Mouse (Mus musculus) kidney, embryonic 15.5 days (tissue): ENCODE measurements around the gene 1700086D15Rik. TPM values are rescaled to one million over a fixed set of nuclear protein-coding genes. Genes with fewer than 3 reads are reported as not detected.

Experiments used
- ATAC-seq: fragments of 200-750 bp; cut with Nextera tagmentation; replicated peaks from 2 replicates; pipeline ENCODE4 v1.8.0; 2017; ENCODE audit warnings: moderate TSS enrichment; ENCODE audit not compliant: low FRiP score
- H3K27ac ChIP-seq: fragments of 300-500 bp; sonication (generic); 2 replicates; pipeline ENCODE4 v1.5.1; 2015; ENCODE audit warnings: mild to moderate bottlenecking, inconsistent platforms
- H3K27me3 ChIP-seq: fragments of 300-500 bp; sonication (generic); 2 replicates; pipeline ENCODE4 v1.6.1; 2015; ENCODE audit warnings: inconsistent platforms
- H3K36me3 ChIP-seq: fragments of 300-500 bp; sonication (generic); 2 replicates; pipeline ENCODE4 v1.6.1; 2015; ENCODE audit warnings: inconsistent platforms
- H3K4me1 ChIP-seq: fragments of 300-500 bp; sonication (generic); 2 replicates; pipeline ENCODE4 v1.6.1; 2015; ENCODE audit warnings: inconsistent platforms
- H3K4me2 ChIP-seq: fragments of 300-500 bp; sonication (generic); 2 replicates; pipeline ENCODE4 v1.6.1; 2015; ENCODE audit warnings: moderate library complexity, mild to moderate bottlenecking, inconsistent platforms
- H3K4me3 ChIP-seq: fragments of 300-500 bp; sonication (generic); replicated peaks from 2 replicates; pipeline ENCODE4 v1.5.1; 2015; ENCODE audit warnings: mild to moderate bottlenecking, inconsistent platforms
- H3K9ac ChIP-seq: fragments of 300-500 bp; sonication (generic); 2 replicates; pipeline ENCODE4 v1.6.1; 2015; ENCODE audit warnings: mild to moderate bottlenecking, inconsistent platforms
- H3K9me3 ChIP-seq: fragments of 300-500 bp; sonication (generic); replicated peaks from 2 replicates; pipeline ENCODE4 v1.6.1; 2016; ENCODE audit warnings: inconsistent platforms
- WGBS: fragments of 180-500 bp; shearing (Covaris S2); methylation state at CpG from one replicate; pipeline ENCODE4 v1.1.7; 2015; ENCODE audit warnings: mixed read lengths; 5-methylcytosine and 5-hydroxymethylcytosine counted together
- polyA plus RNA-seq: library from polyadenylated mRNA; unstranded; fragments of >200 nt; fragmentation: Nextera tagmentation; extraction: Ambion mirVana; gene quantifications from 2 replicates; pipeline ENCODE4 v1.2.1, GENCODE M21; 2015

1700086D15Rik gene
- 0.21 TPM in 1 of 2 replicates, not detected in the other for polyA plus RNA-seq

GRCm38 (mm10) chr11:65159791-65160190, at the start of gene 1700086D15Rik:
1700086D15Rik (minus strand) TSS chr11:65159891.
- 87% methylated on average over 5 of the region's 5 CpGs for WGBS
- Histone ChIP-seq H3K36me3 (no peaks in the 10 kb centered on the region), H3K4me3 (no peak within 1 kb of the TSS), H3K9ac (no peak within 1 kb of the TSS), H3K27ac (no peak within 1 kb of the TSS), H3K27me3 (peaks cover 10% of the 10 kb centered on the region; the same call in 1 of the 2 replicates), H3K4me1 (peaks cover 17% of the 10 kb centered on the region), H3K4me2 (no peak within 1 kb of the TSS), H3K9me3 (no peaks in the 10 kb centered on the region)
- no peak for ATAC-seq

GRCm38 (mm10) chr11:65209441-65209840, 49.8 kb upstream of the 1700086D15Rik start:
- no peak overlapping the region for H3K4me3 ChIP-seq

GRCm38 (mm10) chr11:65205306-65205705, 45.6 kb upstream of the 1700086D15Rik start:
- Histone ChIP-seq H3K27ac (no peak overlapping the region), H3K4me2 (no peak overlapping the region), H3K27me3 (no peaks in the 10 kb centered on the region), H3K9ac (no peak overlapping the region), H3K9me3 (no peaks in the 10 kb centered on the region), H3K36me3 (no peaks in the 10 kb centered on the region), H3K4me3 (no peak overlapping the region), H3K4me1 (peaks cover 10% of the 10 kb centered on the region)
- no peak for ATAC-seq
- 67% methylated on average over 5 of the region's 5 CpGs for WGBS

More at GRCm38 (mm10) chr11:65209441-65209840, 49.8 kb upstream of the 1700086D15Rik start:
- 54% methylated on average over 6 of the region's 6 CpGs for WGBS
- peaks cover 6% of the 10 kb centered on the region for H3K4me1 ChIP-seq
- no peaks in the 10 kb centered on the region for H3K9me3 ChIP-seq
- H3K27me3 ChIP-seq: no peaks in the 10 kb centered on the region
- no peaks in the 10 kb centered on the region for H3K36me3 ChIP-seq
- no peak overlapping the region for H3K4me2 ChIP-seq
- H3K9ac ChIP-seq: no peak overlapping the region
- ATAC-seq: no peak
- no peak overlapping the region for H3K27ac ChIP-seq

- 56% methylated on average over 13 of the region's 13 CpGs for WGBS
- H3K4me3 ChIP-seq: no peak overlapping the region
These were observed 45.0 kb upstream of the 1700086D15Rik start for GRCm38 (mm10) chr11:65204651-65205050.

GRCm38 (mm10) chr11:65203020-65203419, 43.3 kb upstream of the 1700086D15Rik start:
- WGBS: 74% methylated on average over 1 of the region's 1 CpGs
- no peak overlapping the region for H3K4me3 ChIP-seq
- no peaks in the 10 kb centered on the region for H3K36me3 ChIP-seq
- peaks cover 10% of the 10 kb centered on the region for H3K4me1 ChIP-seq
- no peaks in the 10 kb centered on the region for H3K27me3 ChIP-seq
- no peak overlapping the region for H3K9ac ChIP-seq
- no peaks in the 10 kb centered on the region for H3K9me3 ChIP-seq
- H3K27ac ChIP-seq: no peak overlapping the region
- no peak for ATAC-seq
- no peak overlapping the region for H3K4me2 ChIP-seq

More at GRCm38 (mm10) chr11:65204651-65205050, 45.0 kb upstream of the 1700086D15Rik start:
- Histone ChIP-seq H3K27me3 (no peaks in the 10 kb centered on the region), H3K36me3 (no peaks in the 10 kb centered on the region), H3K4me2 (no peak overlapping the region), H3K9ac (no peak overlapping the region), H3K4me1 (peaks cover 10% of the 10 kb centered on the region), H3K9me3 (no peaks in the 10 kb centered on the region), H3K27ac (no peak overlapping the region)
- no peak for ATAC-seq

GRCm38 (mm10) chr11:65202236-65202635, 42.5 kb upstream of the 1700086D15Rik start:
- no peak overlapping the region for H3K4me3 ChIP-seq
- H3K4me2 ChIP-seq: no peak overlapping the region
- ATAC-seq: no peak
- WGBS: 48% methylated on average over 5 of the region's 5 CpGs
- no peak overlapping the region for H3K27ac ChIP-seq
- H3K36me3 ChIP-seq: no peaks in the 10 kb centered on the region
- no peaks in the 10 kb centered on the region for H3K27me3 ChIP-seq
- H3K9ac ChIP-seq: no peak overlapping the region
- peaks cover 10% of the 10 kb centered on the region for H3K4me1 ChIP-seq
- no peaks in the 10 kb centered on the region for H3K9me3 ChIP-seq

GRCm38 (mm10) chr11:65198026-65198425, 38.3 kb upstream of the 1700086D15Rik start:
- no peak overlapping the region for H3K9ac ChIP-seq
- H3K4me1 ChIP-seq: peaks cover 6% of the 10 kb centered on the region; the same call in 1 of the 2 replicates
- WGBS: 90% methylated on average over 3 of the region's 3 CpGs
- H3K4me2 ChIP-seq: no peak overlapping the region
- no peaks in the 10 kb centered on the region for H3K9me3 ChIP-seq
- no peak overlapping the region for H3K4me3 ChIP-seq
- no peaks in the 10 kb centered on the region for H3K27me3 ChIP-seq
- no peak overlapping the region for H3K27ac ChIP-seq
- ATAC-seq: no peak
- no peaks in the 10 kb centered on the region for H3K36me3 ChIP-seq

- Histone ChIP-seq H3K27me3 (no peaks in the 10 kb centered on the region), H3K9ac (no peak overlapping the region), H3K27ac (no peak overlapping the region), H3K4me3 (no peak overlapping the region), H3K4me2 (no peak overlapping the region), H3K4me1 (peaks cover 6% of the 10 kb centered on the region; the same call in 1 of the 2 replicates), H3K36me3 (no peaks in the 10 kb centered on the region), H3K9me3 (no peaks in the 10 kb centered on the region)
- ATAC-seq: no peak
- WGBS: 4% methylated on average over 3 of the region's 3 CpGs
These were observed 37.6 kb upstream of the 1700086D15Rik start for GRCm38 (mm10) chr11:65197280-65197679.

- Histone ChIP-seq H3K27me3 (no peaks in the 10 kb centered on the region), H3K9ac (no peak overlapping the region), H3K27ac (no peak overlapping the region), H3K4me3 (no peak overlapping the region), H3K4me1 (no peaks in the 10 kb centered on the region), H3K36me3 (no peaks in the 10 kb centered on the region), H3K9me3 (no peaks in the 10 kb centered on the region), H3K4me2 (no peak overlapping the region)
- 82% methylated on average over 12 of the region's 12 CpGs for WGBS
- ATAC-seq: no peak
These were observed 27.3 kb upstream of the 1700086D15Rik start for GRCm38 (mm10) chr11:65186974-65187373.

GRCm38 (mm10) chr11:65185114-65185513, 25.4 kb upstream of the 1700086D15Rik start:
- no peak for ATAC-seq
- no peaks in the 10 kb centered on the region for H3K36me3 ChIP-seq
- H3K9ac ChIP-seq: no peak overlapping the region
- no peak overlapping the region for H3K27ac ChIP-seq
- H3K4me3 ChIP-seq: no peak overlapping the region
- no peak overlapping the region for H3K4me2 ChIP-seq
- no peaks in the 10 kb centered on the region for H3K9me3 ChIP-seq
- H3K4me1 ChIP-seq: no peaks in the 10 kb centered on the region
- no peaks in the 10 kb centered on the region for H3K27me3 ChIP-seq
- 79% methylated on average over 1 of the region's 1 CpGs for WGBS

- Histone ChIP-seq H3K27ac (peak overlapping the region; percentile 62; the same call in 1 of the 2 replicates), H3K27me3 (0 out of 2 replicates have a peak, but pooled peaks cover 8% of the 10 kb centered on the region), H3K4me1 (0 out of 2 replicates have a peak, but pooled peaks cover 2% of the 10 kb centered on the region), H3K4me3 (no peak overlapping the region), H3K36me3 (no peaks in the 10 kb centered on the region), H3K9me3 (no peaks in the 10 kb centered on the region), H3K9ac (no peak overlapping the region), H3K4me2 (no peak overlapping the region)
- 0 out of 2 replicates have a peak, but pooled peaks have one; percentile 40 for ATAC-seq
- WGBS: 80% methylated on average over 4 of the region's 4 CpGs
These were observed 10.5 kb upstream of the 1700086D15Rik start for GRCm38 (mm10) chr11:65170121-65170750.

- under 1% methylated on average over 27 of the region's 27 CpGs for WGBS
- Histone ChIP-seq H3K4me2 (peak within 1 kb of the TSS; percentile 86), H3K9me3 (no peaks in the 10 kb centered on the region), H3K27me3 (peaks cover 17% of the 10 kb centered on the region; the same call in 1 of the 2 replicates), H3K9ac (peak within 1 kb of the TSS; percentile 82), H3K4me3 (peak within 1 kb of the TSS; percentile 86), H3K4me1 (peaks cover 12% of the 10 kb centered on the region), H3K36me3 (no peaks in the 10 kb centered on the region), H3K27ac (no peak within 1 kb of the TSS)
- peak; percentile 96 for ATAC-seq
These were observed 3.1 kb upstream of the 1700086D15Rik start, which contains the start of gene Arhgap44 for GRCm38 (mm10) chr11:65162767-65163120. Arhgap44 (minus strand) TSS chr11:65162961.
